Mouse (Mus musculus): ENCODE measurements at regions not wholly inside any gene's neighbourhood (a gene's known extent, or its start where the extent isn't known, plus 50 kb on each side); places are given as distances from the start of the nearest gene placed in this dataset. TPM values are rescaled to one million over a fixed set of nuclear protein-coding genes. Genes with fewer than 3 reads are reported as not detected.

DNA sequence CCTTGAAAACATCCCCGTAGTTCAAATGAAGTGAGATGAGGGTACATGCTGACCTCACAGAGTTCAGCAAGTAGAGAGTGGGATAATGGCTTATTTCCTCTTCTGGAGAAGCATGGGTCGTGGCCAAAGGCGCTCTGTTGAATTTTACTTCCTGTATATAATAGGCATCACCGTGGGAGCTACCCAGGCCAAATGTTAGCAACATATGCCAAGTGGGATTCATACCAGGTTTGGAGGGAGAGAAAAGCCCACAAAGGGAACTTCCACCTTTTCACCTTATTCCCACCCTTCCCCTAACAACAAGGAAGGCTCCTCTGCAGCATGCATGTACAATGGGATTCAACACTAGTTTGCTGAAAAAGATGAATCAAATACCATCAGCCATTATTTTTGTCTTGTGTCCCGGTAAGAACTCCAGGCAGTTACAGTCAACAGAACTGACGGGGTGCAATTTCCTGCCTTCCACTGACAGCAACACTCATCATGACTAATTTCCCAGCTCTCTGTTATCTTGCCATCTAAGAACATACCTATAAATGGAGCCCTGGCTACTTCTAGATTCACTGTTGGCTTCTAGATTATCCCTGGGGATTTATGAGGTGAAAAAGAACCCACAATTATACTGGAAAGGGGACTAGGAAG is 59.4 kb upstream of the Tll1 start:
- H3K36me3 ChIP-seq, result no peaks in the 10 kb centered on the region
- 53% methylated on average over 6 of the region's 6 CpGs for WGBS
- H3K27ac ChIP-seq, result no peak overlapping the region
- H3K4me1 ChIP-seq, result no peaks in the 10 kb centered on the region
- no peak for ATAC-seq (ENCODE audit: insufficient number of reproducible peaks, insufficient read depth, low FRiP score, low TSS enrichment, low read depth)
- H3K9me3 ChIP-seq, result no peaks in the 10 kb centered on the region
- H3K27me3 ChIP-seq, result no peaks in the 10 kb centered on the region
- H3K4me3 ChIP-seq, result no peak overlapping the region
- no peak overlapping the region for H3K4me2 ChIP-seq
- no peak overlapping the region for H3K9ac ChIP-seq

MicroRNAs encoded in the stretch of these regions (microRNA counts, 519-probe panel; counts per million panel counts)
- microRNA mmu-miR-710, result 1,796 counts per million, percentile 49 among the panel's probes with 10 or more counts

Small RNA genes in the stretch of these regions (microRNA-seq; reads per million reads assigned to microRNA genes)
- not detected for gene Mir710

All from embryonic facial prominence, embryonic 13.5 days (tissue).